Mouse (Mus musculus): ENCODE data around the gene Ceacam15. TPM values are rescaled to one million over a fixed set of nuclear protein-coding genes. Genes with fewer than 3 reads are reported as not detected.
A peak's percentile ranks its signal among the peaks of the same experiment; 100 is the strongest.
"Not testable (repeated sequence)": the region's sequence is repeated elsewhere in the genome, so short reads cannot be mapped to it uniquely, and the experiment has no call there.

Ceacam15 gene
- total RNA-seq, 2 experiments from 2014 or later: not detected

DNA sequence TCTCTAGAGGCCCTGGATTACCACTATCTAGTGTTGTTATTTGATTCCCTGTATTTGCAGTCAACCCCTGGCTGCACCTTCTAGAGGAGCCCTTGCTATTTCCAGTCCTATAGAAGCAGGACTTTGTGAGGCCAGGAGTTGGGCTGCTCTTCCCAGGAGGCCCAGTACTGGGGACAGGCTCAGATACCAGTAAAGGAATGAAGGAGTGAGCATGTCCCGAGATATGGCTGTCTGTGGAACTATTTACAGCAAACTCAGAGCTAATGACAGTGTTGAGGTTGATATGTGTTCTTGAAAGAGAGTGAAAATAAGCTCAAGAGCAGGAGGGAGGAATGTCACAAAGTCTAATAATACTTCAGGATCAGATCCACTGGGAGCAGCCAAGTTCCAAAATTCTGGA lies 1.7 kb downstream of the Ceacam15 start:
- intact Hi-C loops (cut with DNase I): loop anchor here (1.0 kb wide), 1 partner anchor 47 kb away; the partner anchor contains the start of gene Ceacam9
- no peak overlapping the region for H3K4me3 ChIP-seq
- no peak for DNase-seq (ENCODE audit: extremely low spot score in 1 of 2, low spot score in 2 of 2)
- H3K27ac ChIP-seq: no peak overlapping the region
- TF ChIP-seq CTCF (IDR thresholded peaks at IDR 0.05): no peak

GRCm38 (mm10) chr7:16668331-16668930 lies 7.1 kb downstream of the Ceacam15 start:
- H3K4me3 ChIP-seq; intact Hi-C loops (cut with DNase I); H3K27ac ChIP-seq; DNase-seq (ENCODE audit: extremely low spot score in 1 of 2, low spot score in 2 of 2): not testable (repeated sequence)

- Histone ChIP-seq H3K27ac (no peak overlapping the region), H3K4me3 (no peak overlapping the region)
- no peak for DNase-seq (ENCODE audit: extremely low spot score in 1 of 2, low spot score in 2 of 2)
- TF ChIP-seq CTCF (IDR thresholded peaks at IDR 0.05): no peak
- intact Hi-C loops (cut with DNase I): no loop called here
These were observed 31.2 kb downstream of the Ceacam15 start for GRCm38 (mm10) chr7:16644260-16644659.

DNA sequence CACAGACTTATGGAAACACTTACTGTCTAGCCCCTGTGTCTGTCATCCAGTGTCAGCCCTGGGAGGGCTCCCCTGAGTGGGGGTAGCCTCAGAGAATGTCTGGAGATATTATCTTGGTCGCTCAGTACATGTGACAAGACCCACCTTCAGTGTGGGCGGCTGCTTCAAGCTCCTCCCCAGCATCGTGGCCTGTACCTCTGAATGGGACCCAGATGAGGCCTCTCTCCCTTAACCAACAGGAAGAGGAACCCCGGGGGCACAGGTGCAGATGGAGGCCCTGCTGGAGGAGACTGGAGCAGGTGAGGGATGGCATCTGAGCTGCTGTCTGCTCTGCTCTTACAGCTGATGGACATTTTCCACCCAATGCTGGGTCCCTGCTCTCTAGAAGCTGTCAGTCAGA lies 32.4 kb downstream of the Ceacam15 start:
- H3K27ac ChIP-seq; intact Hi-C loops (cut with DNase I): not testable (repeated sequence)

GRCm38 (mm10) chr7:16639028-16639427 lies 36.5 kb downstream of the Ceacam15 start:
- TF ChIP-seq CTCF (IDR thresholded peaks at IDR 0.05): no peak
- Histone ChIP-seq H3K4me3 (no peak overlapping the region), H3K27ac (no peak overlapping the region)
- intact Hi-C loops (cut with DNase I): no loop called here
- DNase-seq (ENCODE audit: extremely low spot score in 1 of 2, low spot score in 2 of 2): no peak

More for the DNA sequence above, 32.4 kb downstream of the Ceacam15 start:
- not testable (repeated sequence) for DNase-seq (ENCODE audit: extremely low spot score in 1 of 2, low spot score in 2 of 2); H3K4me3 ChIP-seq

DNA sequence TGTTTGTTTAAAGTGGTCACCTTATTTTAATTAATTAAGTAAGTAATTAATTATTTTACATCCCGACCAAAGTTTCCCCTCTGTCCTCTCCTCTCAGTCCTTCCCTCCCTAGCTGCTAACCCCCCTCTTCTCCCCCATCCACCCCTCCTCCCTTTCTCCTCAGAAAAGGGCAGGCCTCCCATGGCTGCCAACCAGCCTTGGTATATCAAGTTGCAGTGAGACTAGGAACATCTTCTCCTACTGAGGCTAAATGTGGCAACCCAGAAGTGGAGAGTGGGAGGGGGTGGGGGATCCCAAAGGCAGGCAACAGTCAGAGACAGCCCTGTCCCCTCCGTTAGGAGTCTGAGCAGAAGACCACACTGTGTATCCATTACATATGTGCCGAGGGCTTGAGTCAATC lies 40.4 kb downstream of the Ceacam15 start:
- no peak for DNase-seq (ENCODE audit: extremely low spot score in 1 of 2, low spot score in 2 of 2)
- H3K27ac ChIP-seq: no peak overlapping the region
- intact Hi-C loops (cut with DNase I): no loop called here
- no peak overlapping the region for H3K4me3 ChIP-seq
- no peak for TF ChIP-seq CTCF (IDR thresholded peaks at IDR 0.05)

DNA sequence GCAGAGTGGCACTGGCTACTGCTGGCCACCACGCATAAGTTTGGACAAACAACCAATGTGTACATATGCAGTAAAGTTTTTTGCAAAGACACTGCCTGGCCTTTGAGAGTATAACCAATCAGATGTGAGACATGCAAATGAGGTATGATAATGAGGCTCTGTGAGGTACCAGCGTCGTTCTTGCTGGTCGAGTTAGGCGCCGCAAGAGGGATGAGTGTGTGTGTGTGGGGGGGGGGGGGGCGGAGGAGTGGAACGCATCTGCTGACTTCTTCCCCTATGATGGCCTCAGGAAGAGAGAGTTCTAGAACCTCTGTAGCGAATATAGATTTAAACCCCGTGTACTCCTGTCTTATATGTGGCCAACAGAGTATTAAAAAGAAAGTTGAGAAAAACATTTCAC lies 41.6 kb downstream of the Ceacam15 start:
- H3K27ac ChIP-seq; H3K4me3 ChIP-seq; intact Hi-C loops (cut with DNase I); DNase-seq (ENCODE audit: extremely low spot score in 1 of 2, low spot score in 2 of 2): not testable (repeated sequence)

DNA sequence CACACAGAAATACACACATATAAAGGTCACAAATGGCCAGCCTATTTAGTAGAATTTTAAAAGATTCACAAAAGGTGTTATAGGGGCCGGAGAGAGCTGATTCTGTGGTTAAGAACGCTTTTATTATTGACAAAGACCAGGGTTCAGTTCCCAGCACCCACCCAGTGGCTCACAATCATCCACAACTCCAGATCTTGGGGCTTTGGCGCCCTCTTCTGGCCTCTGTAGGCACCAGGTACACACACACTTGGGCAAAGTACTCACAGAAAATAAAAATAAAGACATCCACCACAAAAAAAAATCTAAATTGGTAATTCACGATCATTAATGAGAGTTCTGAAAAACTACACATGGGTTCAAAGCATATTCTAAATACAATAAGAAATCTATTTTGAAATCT lies 43.6 kb downstream of the Ceacam15 start:
- Histone ChIP-seq H3K4me3 (no peak overlapping the region), H3K27ac (no peak overlapping the region)
- intact Hi-C loops (cut with DNase I): no loop called here
- TF ChIP-seq CTCF (IDR thresholded peaks at IDR 0.05): no peak; the same call in 1 of the 2 replicates
- no peak for DNase-seq (ENCODE audit: extremely low spot score in 1 of 2, low spot score in 2 of 2)

DNA sequence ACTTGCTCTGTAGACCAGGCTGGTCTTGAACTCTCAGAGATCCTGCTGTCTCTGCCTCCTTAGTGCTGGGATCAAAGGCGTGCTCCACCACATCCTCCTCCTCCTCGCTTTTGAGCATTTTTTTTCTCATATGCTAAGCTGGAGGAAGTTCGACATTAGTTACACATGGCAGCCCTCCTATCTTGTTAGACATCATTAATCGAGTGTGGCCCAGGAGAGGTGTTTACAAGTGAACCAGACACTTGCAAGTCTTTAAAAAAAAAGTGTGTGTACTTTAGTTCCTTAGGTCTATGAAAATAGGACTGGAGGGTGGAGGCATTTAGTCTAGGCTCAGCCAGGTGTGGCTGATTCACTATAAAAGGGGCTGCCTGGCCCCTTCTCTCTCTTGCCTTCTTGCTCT lies 44.5 kb downstream of the Ceacam15 start:
- DNase-seq (ENCODE audit: extremely low spot score in 1 of 2, low spot score in 2 of 2): no peak
- no peak overlapping the region for H3K4me3 ChIP-seq
- intact Hi-C loops (cut with DNase I): no loop called here
- TF ChIP-seq CTCF (IDR thresholded peaks at IDR 0.05): no peak
- no peak overlapping the region for H3K27ac ChIP-seq

- DNase-seq (ENCODE audit: extremely low spot score in 1 of 2, low spot score in 2 of 2): peak; percentile 61 to 65
- no peak overlapping the region for H3K27ac ChIP-seq
- no peak overlapping the region for H3K4me3 ChIP-seq
- intact Hi-C loops (cut with DNase I): loop anchor here (1.0 to 2.0 kb wide), 2 partner anchors 99 to 179 kb away; no protein-coding TSS in a partner anchor
- peak; percentile 94 for TF ChIP-seq CTCF (IDR thresholded peaks at IDR 0.05)
These were observed 45.8 kb downstream of the Ceacam15 start for GRCm38 (mm10) chr7:16629598-16630296.

DNA sequence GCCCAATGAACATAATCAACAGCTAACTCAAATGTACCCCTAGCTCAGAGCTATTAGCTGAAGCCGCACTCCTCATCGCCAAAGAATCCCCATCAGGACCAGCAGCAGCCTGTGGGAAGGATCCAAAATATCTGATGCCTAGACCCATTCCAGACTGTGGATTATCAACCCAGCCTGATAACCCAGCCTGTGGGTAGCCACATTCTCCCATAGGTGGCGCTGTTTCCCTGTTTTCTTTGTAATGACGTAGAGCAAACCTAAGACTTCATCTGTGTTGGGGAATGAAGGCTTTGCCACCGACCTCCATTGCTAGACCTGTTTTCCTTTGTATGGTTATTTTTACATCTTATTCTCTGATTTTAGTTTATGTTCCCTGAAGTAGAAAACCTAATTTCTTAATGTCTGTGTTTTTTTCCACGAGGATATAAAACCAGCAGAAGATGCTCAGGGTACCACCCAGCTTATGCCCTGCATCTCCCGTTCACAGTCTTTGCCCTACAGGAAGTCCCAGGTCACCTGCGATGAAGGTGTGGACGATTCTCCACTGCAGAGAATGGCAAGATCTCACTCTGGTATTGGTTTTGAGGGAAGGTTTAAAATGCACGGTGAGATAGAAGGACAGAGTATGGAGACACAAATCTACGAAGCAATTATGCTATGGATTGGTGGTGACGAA lies 47.3 kb downstream of the Ceacam15 start:
- peak overlapping the region; percentile 25; the same call in 1 of the 2 replicates for H3K4me3 ChIP-seq
- H3K27ac ChIP-seq: peak overlapping the region; percentile 62; the same call in 1 of the 2 replicates
- peak; percentile 61 to 65 for DNase-seq (ENCODE audit: extremely low spot score in 1 of 2, low spot score in 2 of 2)
- TF ChIP-seq CTCF (IDR thresholded peaks at IDR 0.05): peak; percentile 94
- intact Hi-C loops (cut with DNase I): loop anchor here (1.0 to 2.0 kb wide), 2 partner anchors 67 to 181 kb away; no protein-coding TSS in a partner anchor

DNA sequence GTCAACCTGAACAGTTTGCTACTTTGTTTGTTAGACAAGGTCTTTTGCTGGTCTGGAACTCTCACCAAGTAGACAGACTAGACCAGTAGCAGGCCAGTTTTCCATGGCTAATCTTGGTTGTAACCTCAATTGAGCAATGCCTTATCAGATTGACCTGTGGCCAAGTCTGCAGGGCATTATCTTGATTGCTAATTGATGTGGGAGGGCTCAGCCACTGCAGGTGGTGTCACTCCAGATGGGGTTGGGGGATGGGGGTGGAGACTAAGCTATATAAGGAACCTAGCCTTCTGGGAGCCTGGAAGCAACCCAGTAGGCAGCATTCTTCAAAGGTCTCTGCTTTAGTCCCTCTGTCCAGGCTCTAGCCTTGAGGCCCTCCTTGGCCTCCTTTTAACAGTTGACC lies 51.8 kb downstream of the Ceacam15 start:
- DNase-seq (ENCODE audit: extremely low spot score in 1 of 2, low spot score in 2 of 2): no peak
- Histone ChIP-seq H3K27ac (no peak overlapping the region), H3K4me3 (no peak overlapping the region)
- intact Hi-C loops (cut with DNase I): no loop called here
- TF ChIP-seq CTCF (IDR thresholded peaks at IDR 0.05): no peak
